Comparison of ENCODE assay signal across 19 mouse cellular contexts in genomic region chr13:98877165-98877564, GRCm38 (mm10).
"Had no signal": no experiment of that assay in that cellular context is flagged by ENCODE, and none has a peak within 500 bp of the region (broad histone marks: within the 10 kb centered on the region; RNA-seq: fewer than 3 reads in every experiment).

No protein-coding gene starts in this region.

- H3K9ac ChIP-seq: lung, embryonic 14.5 days; midbrain, embryonic 12.5 days; neural tube, embryonic 13.5 days; neural tube, embryonic 15.5 days had no signal

- H3K27ac ChIP-seq: midbrain, embryonic 10.5 days; midbrain, embryonic 12.5 days; neural tube, embryonic 13.5 days; neural tube, embryonic 15.5 days had no signal

- H3K4me1 ChIP-seq: neural tube, embryonic 13.5 days; neural tube, embryonic 15.5 days had no signal

- H3K9me3 ChIP-seq: midbrain, embryonic 10.5 days; midbrain, embryonic 12.5 days; neural tube, embryonic 13.5 days; neural tube, embryonic 15.5 days had no signal

- ATAC-seq: midbrain, embryonic 16.5 days had no signal

- H3K4me2 ChIP-seq: lung, embryonic 14.5 days; midbrain, embryonic 12.5 days; neural tube, embryonic 13.5 days; neural tube, embryonic 15.5 days had no signal

- DNase-seq: lung, adult 18-20 months; lung, embryonic 14.5 days; lung, postnatal 10 days; lung, postnatal 4 days; midbrain, embryonic 14.5 days; retina, postnatal 1 day; right cerebral cortex, adult 18-20 months; right cerebral cortex, postnatal 25 days; right cerebral cortex, postnatal 4 days; spleen, adult 18-20 months; thymus, adult 18-20 months; thymus, postnatal 14 days; thymus, postnatal 36 days had no signal

- H3K27me3 ChIP-seq: midbrain, embryonic 12.5 days; neural tube, embryonic 13.5 days; neural tube, embryonic 15.5 days had no signal

- H3K4me3 ChIP-seq: midbrain, embryonic 10.5 days; midbrain, embryonic 12.5 days; myocyte; neural tube, embryonic 13.5 days; neural tube, embryonic 15.5 days had no signal
